Mouse (Mus musculus): ENCODE results near the gene Mrpl22.

Mrpl22 gene

DNA sequence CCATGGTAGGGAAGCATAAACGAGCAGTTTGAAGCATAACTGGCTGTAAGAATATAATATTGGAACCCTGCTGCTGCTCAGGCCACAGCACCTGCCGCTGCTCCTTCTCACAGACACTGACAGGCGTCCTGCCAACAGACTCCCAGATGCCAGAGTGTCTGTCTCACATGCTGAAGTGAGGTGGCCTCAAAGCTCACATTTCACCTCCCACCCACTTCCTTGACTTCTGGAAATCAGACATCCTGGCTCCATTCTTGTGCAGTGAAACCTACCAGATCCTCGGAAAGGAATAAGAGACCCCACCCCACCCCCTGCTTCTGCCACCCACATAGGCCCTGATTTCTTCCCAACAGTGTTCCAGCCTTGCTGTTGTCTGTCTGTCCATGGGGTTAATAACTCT is 52.3 kb downstream of the Mrpl22 start:
- in situ Hi-C loops (cut with MboI; ENCODE audit: unreplicated experiment in 2 of 2), result loop anchor here (5.0 to 10.0 kb wide), 2 partner anchors 36 to 119 kb away; partner anchors contain the start of gene Cnot8 (in 1 of the 2)

- in situ Hi-C loops (cut with MboI; ENCODE audit: unreplicated experiment in 2 of 2), result loop anchor here (5.0 to 10.0 kb wide), 2 partner anchors 37 to 120 kb away; partner anchors contain the start of gene Cnot8 (in 1 of the 2)
These were observed 52.9 kb downstream of the Mrpl22 start for GRCm38 (mm10) chr11:58224313-58224712.

DNA sequence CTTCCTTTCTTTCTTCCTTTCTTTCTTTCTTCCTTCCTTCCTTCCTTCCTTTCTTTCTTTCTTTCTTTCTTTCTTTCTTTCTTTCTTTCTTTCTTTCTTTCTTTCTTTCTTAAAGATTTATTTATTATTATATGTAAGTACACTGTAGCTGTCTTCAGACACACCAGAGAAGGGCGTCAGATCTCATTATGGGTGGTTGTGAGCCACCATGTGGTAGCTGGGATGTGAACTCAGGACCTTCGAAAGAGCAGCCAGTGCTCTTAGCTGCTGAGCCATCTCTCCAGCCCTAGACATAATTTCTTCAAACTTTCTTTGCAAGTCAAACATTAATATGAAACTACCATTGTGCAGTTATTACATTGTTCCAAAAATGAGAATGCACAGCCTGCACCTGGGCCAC is 53.4 kb downstream of the Mrpl22 start:
- in situ Hi-C loops (cut with MboI; ENCODE audit: unreplicated experiment in 2 of 2), result loop anchor here (5.0 to 10.0 kb wide), 3 partner anchors 38 to 120 kb away; partner anchors contain the start of gene Cnot8 (in 1 of the 2)

DNA sequence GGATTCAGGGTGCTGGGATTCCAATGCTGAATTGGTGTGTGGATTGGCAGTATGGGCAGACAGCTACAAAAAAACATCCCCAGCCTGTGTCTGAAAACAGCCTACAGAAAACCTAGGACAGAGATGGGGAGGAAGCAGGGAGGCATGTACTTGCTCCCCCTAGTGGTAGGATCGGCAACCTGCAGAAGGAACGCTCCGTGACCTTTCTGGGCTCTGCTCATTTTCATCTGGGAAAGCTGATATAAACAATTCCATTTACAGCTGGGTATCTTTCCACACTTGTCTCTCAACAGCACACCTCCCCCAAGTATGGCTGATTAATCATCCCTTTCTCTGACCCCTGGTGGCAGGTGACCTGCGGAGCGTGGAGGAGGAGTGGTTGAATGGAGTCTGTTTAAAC is 54.2 kb downstream of the Mrpl22 start:
- in situ Hi-C loops (cut with MboI; ENCODE audit: unreplicated experiment in 2 of 2), result loop anchor here in 1 of 2 experiments (5.0 to 10.0 kb wide), 2 partner anchors 43 to 121 kb away; partner anchors contain the start of gene Cnot8

GRCm38 (mm10) chr11:58226425-58226824 is 55.0 kb downstream of the Mrpl22 start:
- in situ Hi-C loops (cut with MboI; ENCODE audit: unreplicated experiment in 2 of 2), result loop anchor here in 1 of 2 experiments (5.0 to 10.0 kb wide), 2 partner anchors 44 to 122 kb away; partner anchors contain the start of gene Cnot8

DNA sequence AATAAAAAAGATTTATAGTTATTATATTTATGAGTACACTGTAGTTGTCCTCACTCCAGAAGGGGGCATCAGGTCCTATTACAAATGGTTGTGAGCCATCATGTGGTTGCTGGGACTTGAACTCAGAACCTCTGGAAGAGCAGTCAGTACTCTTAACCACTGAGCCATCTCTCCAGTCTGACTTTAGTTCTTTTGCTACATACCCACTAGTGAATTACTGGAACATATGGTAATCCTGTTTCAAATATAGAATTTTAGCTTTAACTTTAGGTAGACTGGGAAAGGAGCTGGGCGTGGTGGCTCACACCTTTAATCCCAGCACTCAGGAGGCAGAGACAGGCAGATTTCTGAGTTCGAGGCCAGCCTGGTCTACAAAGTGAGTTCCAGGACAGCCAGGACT is 56.6 kb downstream of the Mrpl22 start:
- in situ Hi-C loops (cut with MboI; ENCODE audit: unreplicated experiment in 2 of 2), result loop anchor here in 1 of 2 experiments (5.0 to 10.0 kb wide), 2 partner anchors 46 to 123 kb away; partner anchors contain the start of gene Cnot8
